Mouse (Mus musculus): ENCODE measurements around the gene Hdac4.

- no peak for TF ChIP-seq CTCF (IDR thresholded peaks at IDR 0.05; ENCODE audit: borderline replicate concordance, insufficient read depth, low read length)
- TF ChIP-seq POLR2A (IDR thresholded peaks at IDR 0.05; ENCODE audit: low read depth, low read length): no peak
Measured at GRCm38 (mm10) chr1:91978443-91978842, 217.1 kb downstream of the Hdac4 start.
